Mouse (Mus musculus): ENCODE measurements around the gene Gm42420. TPM values are rescaled to one million over a fixed set of nuclear protein-coding genes. Genes with fewer than 3 reads are reported as not detected.

Gm42420 gene
- polyA plus RNA-seq, 1 experiment from 2014 or later: 1.1 TPM

GRCm38 (mm10) chr6:39611296-39611695, 25.7 kb downstream of the Gm42420 start:
- 86% methylated on average over 2 of the region's 2 CpGs for WGBS
- ATAC-seq: no peak

More at GRCm38 (mm10) chr6:39611296-39611695, 25.7 kb downstream of the Gm42420 start:
- Histone ChIP-seq H3K9ac (no peak overlapping the region), H3K4me3 (replicated peaks) (no peak overlapping the region), H3K27me3 (replicated peaks) (no peaks in the 10 kb centered on the region), H3K9me3 (no peaks in the 10 kb centered on the region), H3K27ac (no peak overlapping the region), H3K36me3 (0 out of 2 replicates have a peak, but pooled peaks cover 3% of the 10 kb centered on the region), H3K4me2 (replicated peaks) (no peak overlapping the region), H3K4me1 (replicated peaks) (0 out of 2 replicates have a peak, but pooled peaks cover 3% of the 10 kb centered on the region)

Other genes starting within 250 kb of the Gm42420 start
- gene Slc37a3, start 208.1 kb upstream of the Gm42420 start, polyA plus RNA-seq (2015; fragmentation: Nextera tagmentation; extraction: Ambion mirVana): 35.6 and 38.2 TPM in 2 replicates
- 6.1 and 8.1 TPM in 2 replicates for gene Rab19, start 204.6 kb upstream of the Gm42420 start, polyA plus RNA-seq (2015; fragmentation: Nextera tagmentation; extraction: Ambion mirVana)
- 59.3 and 64.8 TPM in 2 replicates for gene Mkrn1, start 165.3 kb upstream of the Gm42420 start, polyA plus RNA-seq (2015; fragmentation: Nextera tagmentation; extraction: Ambion mirVana)
- gene Dennd2a, start 27.9 kb upstream of the Gm42420 start, polyA plus RNA-seq (2015; fragmentation: Nextera tagmentation; extraction: Ambion mirVana): 11.7 and 12.3 TPM in 2 replicates
- 28.0 and 29.1 TPM in 2 replicates for gene Adck2, start 11.9 kb upstream of the Gm42420 start, polyA plus RNA-seq (2015; fragmentation: Nextera tagmentation; extraction: Ambion mirVana)
- gene Ndufb2, start 6.8 kb downstream of the Gm42420 start, polyA plus RNA-seq (2015; fragmentation: Nextera tagmentation; extraction: Ambion mirVana): 378 and 432 TPM in 2 replicates
- gene Braf, start 139.7 kb downstream of the Gm42420 start, polyA plus RNA-seq (2015; fragmentation: Nextera tagmentation; extraction: Ambion mirVana): 12.0 and 13.2 TPM in 2 replicates
- gene Mrps33, start 225.2 kb downstream of the Gm42420 start, polyA plus RNA-seq (2015; fragmentation: Nextera tagmentation; extraction: Ambion mirVana): 175 and 192 TPM in 2 replicates

Data from intestine, embryonic 15.5 days (tissue).